Mouse (Mus musculus): ENCODE data around the gene Sstr3. TPM values are rescaled to one million over a fixed set of nuclear protein-coding genes. Genes with fewer than 3 reads are reported as not detected.

Gene Sstr3
- polyA plus RNA-seq, 1 experiment, result not detected

GRCm38 (mm10) chr15:78535723-78536421 lies 8.6 kb downstream of the Sstr3 start:
- no peak overlapping the region for H3K4me3 ChIP-seq (ENCODE audit: insufficient read depth, low read depth, low read length)
- TF ChIP-seq POLR2A (IDR thresholded peaks at IDR 0.05; ENCODE audit: insufficient read depth, low read depth, low read length), result no peak
- no peak for TF ChIP-seq CTCF (IDR thresholded peaks at IDR 0.05; ENCODE audit: insufficient read depth, low read depth, low read length)
- 61% methylated on average over 10 of the region's 10 CpGs for WGBS
- H3K4me1 ChIP-seq (ENCODE audit: control insufficient read depth, insufficient read depth, low read length), result peaks cover 48% of the 10 kb centered on the region
- no peak overlapping the region for H3K27ac ChIP-seq (ENCODE audit: insufficient read depth, low read depth, low read length)

GRCm38 (mm10) chr15:78533346-78533835 lies 11.1 kb downstream of the Sstr3 start:
- WGBS, result 80% methylated on average over 10 of the region's 10 CpGs

GRCm38 (mm10) chr15:78532566-78533345 lies 11.7 kb downstream of the Sstr3 start:
- TF ChIP-seq POLR2A (IDR thresholded peaks at IDR 0.05; ENCODE audit: insufficient read depth, low read depth, low read length) (no peak), CTCF (IDR thresholded peaks at IDR 0.05; ENCODE audit: insufficient read depth, low read depth, low read length) (no peak)
- WGBS, result 78% methylated on average over 10 of the region's 10 CpGs
- no peak overlapping the region for H3K4me3 ChIP-seq (ENCODE audit: insufficient read depth, low read depth, low read length)
- peaks cover 46% of the 10 kb centered on the region for H3K4me1 ChIP-seq (ENCODE audit: control insufficient read depth, insufficient read depth, low read length)
- H3K27ac ChIP-seq (ENCODE audit: insufficient read depth, low read depth, low read length), result no peak overlapping the region

More at GRCm38 (mm10) chr15:78533346-78533835, 11.1 kb downstream of the Sstr3 start:
- H3K4me1 ChIP-seq (ENCODE audit: control insufficient read depth, insufficient read depth, low read length), result peaks cover 52% of the 10 kb centered on the region
- no peak overlapping the region for H3K27ac ChIP-seq (ENCODE audit: insufficient read depth, low read depth, low read length)
- H3K4me3 ChIP-seq (ENCODE audit: insufficient read depth, low read depth, low read length), result no peak overlapping the region
- no peak for TF ChIP-seq POLR2A (IDR thresholded peaks at IDR 0.05; ENCODE audit: insufficient read depth, low read depth, low read length)
- no peak for TF ChIP-seq CTCF (IDR thresholded peaks at IDR 0.05; ENCODE audit: insufficient read depth, low read depth, low read length)

- peak overlapping the region; percentile 92 for H3K27ac ChIP-seq (ENCODE audit: insufficient read depth, low read depth, low read length)
- under 1% methylated on average over 25 of the region's 25 CpGs for WGBS
- TF ChIP-seq CTCF (IDR thresholded peaks at IDR 0.05; ENCODE audit: insufficient read depth, low read depth, low read length) (peak; percentile 81; the same call in 1 of the 2 replicates), POLR2A (IDR thresholded peaks at IDR 0.05; ENCODE audit: insufficient read depth, low read depth, low read length) (no peak)
- peaks cover 44% of the 10 kb centered on the region for H3K4me1 ChIP-seq (ENCODE audit: control insufficient read depth, insufficient read depth, low read length)
- H3K4me3 ChIP-seq (ENCODE audit: insufficient read depth, low read depth, low read length), result peak overlapping the region; percentile 31
Observed at GRCm38 (mm10) chr15:78531901-78532469, 12.5 kb downstream of the Sstr3 start.

GRCm38 (mm10) chr15:78531451-78531720 lies 13.1 kb downstream of the Sstr3 start:
- no peak for TF ChIP-seq POLR2A (IDR thresholded peaks at IDR 0.05; ENCODE audit: insufficient read depth, low read depth, low read length)
- no peak for TF ChIP-seq CTCF (IDR thresholded peaks at IDR 0.05; ENCODE audit: insufficient read depth, low read depth, low read length)
- H3K4me1 ChIP-seq (ENCODE audit: control insufficient read depth, insufficient read depth, low read length), result peaks cover 42% of the 10 kb centered on the region
- WGBS, result 71% methylated on average over 4 of the region's 4 CpGs
- H3K4me3 ChIP-seq (ENCODE audit: insufficient read depth, low read depth, low read length), result no peak overlapping the region
- peak overlapping the region; percentile 92 for H3K27ac ChIP-seq (ENCODE audit: insufficient read depth, low read depth, low read length)

GRCm38 (mm10) chr15:78530671-78531450 lies 13.6 kb downstream of the Sstr3 start, which contains the start of gene C1qtnf6:
C1qtnf6 (minus strand) TSS chr15:78531416.
- H3K27ac ChIP-seq (ENCODE audit: insufficient read depth, low read depth, low read length), result peak within 1 kb of the TSS; percentile 92
- H3K4me3 ChIP-seq (ENCODE audit: insufficient read depth, low read depth, low read length), result peak within 1 kb of the TSS; percentile 31
- peaks cover 37% of the 10 kb centered on the region for H3K4me1 ChIP-seq (ENCODE audit: control insufficient read depth, insufficient read depth, low read length)
- TF ChIP-seq POLR2A (IDR thresholded peaks at IDR 0.05; ENCODE audit: insufficient read depth, low read depth, low read length) (no peak), CTCF (IDR thresholded peaks at IDR 0.05; ENCODE audit: insufficient read depth, low read depth, low read length) (no peak)
- 58% methylated on average over 17 of the region's 17 CpGs for WGBS

- TF ChIP-seq POLR2A (IDR thresholded peaks at IDR 0.05; ENCODE audit: insufficient read depth, low read depth, low read length), result no peak
- no peak for TF ChIP-seq CTCF (IDR thresholded peaks at IDR 0.05; ENCODE audit: insufficient read depth, low read depth, low read length)
- H3K27ac ChIP-seq (ENCODE audit: insufficient read depth, low read depth, low read length), result 0 out of 2 replicates have a peak overlapping the region, but pooled peaks have one; percentile 92
- no peak overlapping the region for H3K4me3 ChIP-seq (ENCODE audit: insufficient read depth, low read depth, low read length)
- H3K4me1 ChIP-seq (ENCODE audit: control insufficient read depth, insufficient read depth, low read length), result peaks cover 30% of the 10 kb centered on the region
- 87% methylated on average over 3 of the region's 3 CpGs for WGBS
Observed at GRCm38 (mm10) chr15:78530141-78530540, 14.3 kb downstream of the Sstr3 start.

- peak overlapping the region; percentile 37 for H3K4me3 ChIP-seq (ENCODE audit: insufficient read depth, low read depth, low read length)
- H3K27ac ChIP-seq (ENCODE audit: insufficient read depth, low read depth, low read length), result no peak overlapping the region
Observed at GRCm38 (mm10) chr15:78529428-78529990, 15.0 kb downstream of the Sstr3 start.

More at GRCm38 (mm10) chr15:78529428-78529990, 15.0 kb downstream of the Sstr3 start:
- WGBS, result 7% methylated on average over 15 of the region's 15 CpGs
- H3K4me1 ChIP-seq (ENCODE audit: control insufficient read depth, insufficient read depth, low read length), result peaks cover 30% of the 10 kb centered on the region
- TF ChIP-seq POLR2A (IDR thresholded peaks at IDR 0.05; ENCODE audit: insufficient read depth, low read depth, low read length), result no peak
- no peak for TF ChIP-seq CTCF (IDR thresholded peaks at IDR 0.05; ENCODE audit: insufficient read depth, low read depth, low read length)
